ENCODE assay signal across 8 mouse cellular contexts in the genomic region with DNA sequence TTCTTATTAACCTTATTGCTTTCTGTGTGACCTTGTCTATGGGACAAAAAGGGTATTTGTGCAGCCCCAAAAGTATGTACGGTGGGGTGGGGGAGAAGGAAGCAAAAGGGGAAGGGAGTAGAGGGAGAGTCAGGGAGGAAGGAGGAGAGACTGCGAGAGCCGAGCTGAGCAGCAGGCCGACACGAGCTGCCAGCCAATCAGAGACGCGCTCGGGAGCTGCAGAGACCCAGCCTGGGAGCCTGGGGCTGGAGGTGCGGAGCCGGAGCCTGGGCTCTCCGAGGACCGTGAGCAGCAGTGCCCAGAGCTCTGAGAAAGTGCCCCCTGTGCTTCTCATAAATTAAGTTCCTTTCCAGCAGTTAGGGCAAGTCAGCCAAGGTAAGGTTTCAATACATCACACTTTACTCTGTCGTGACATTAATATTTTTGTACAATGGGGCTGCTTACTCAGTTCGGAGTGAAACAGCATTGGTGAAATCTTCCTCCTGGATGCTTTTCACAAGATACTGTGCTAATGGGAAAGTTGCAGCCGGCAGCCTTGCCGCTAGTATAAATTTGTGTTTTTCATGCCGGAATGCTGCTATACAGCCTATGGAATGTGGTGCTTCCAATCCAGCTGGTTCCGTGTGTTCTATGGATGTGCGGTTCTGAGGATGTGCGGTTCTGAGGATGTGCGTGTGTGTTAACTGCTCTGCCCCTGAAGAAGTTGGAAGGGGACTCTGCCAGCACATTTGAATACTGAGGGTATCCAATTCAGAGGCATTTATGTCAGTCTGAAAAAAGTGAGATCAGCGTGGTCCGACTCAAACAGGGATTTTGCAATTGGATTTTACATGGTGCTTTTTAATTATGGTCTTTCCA.
DNase-seq lines count a peak whose midpoint lies in the region; ATAC-seq lines count a peak whose summit lies in the region.

No protein-coding gene starts in this region.

- 6% methylated on average over 23 of the region's 23 CpGs for WGBS in forebrain, embryonic 10.5 days
- WGBS in lung, embryonic 16.5 days: 4% methylated on average over 23 of the region's 23 CpGs

- no peaks in the 10 kb centered on the region for H3K9me3 ChIP-seq in forebrain, embryonic 10.5 days
- H3K9me3 ChIP-seq in lung, embryonic 16.5 days (ENCODE audit: control insufficient read depth, low read length): no peaks in the 10 kb centered on the region

- no peak overlapping the region for H3K9ac ChIP-seq in lung, embryonic 16.5 days (ENCODE audit: low read length)

- H3K4me1 ChIP-seq in forebrain, embryonic 10.5 days: peaks cover 16% of the 10 kb centered on the region
- no peaks in the 10 kb centered on the region for H3K4me1 ChIP-seq in lung, embryonic 16.5 days (replicated peaks; ENCODE audit: control insufficient read depth, insufficient read depth, low read length)

- no peaks in the 10 kb centered on the region for H3K36me3 ChIP-seq in forebrain, embryonic 10.5 days (replicated peaks)
- H3K36me3 ChIP-seq in lung, embryonic 16.5 days (ENCODE audit: control insufficient read depth, insufficient read depth, low read length): no peaks in the 10 kb centered on the region

- peak; percentile 100 for ATAC-seq in lung, embryonic 16.5 days (ENCODE audit: low read depth)
- no peak for ATAC-seq in monocyte, adult 5-6 weeks (replicated peaks; ENCODE audit: insufficient number of reproducible peaks, low FRiP score, low TSS enrichment, poor library complexity, severe bottlenecking)

- peak overlapping the region; percentile 54 for H3K4me3 ChIP-seq in forebrain, embryonic 10.5 days
- peak overlapping the region; percentile 44 for H3K4me3 ChIP-seq in lung, embryonic 16.5 days (ENCODE audit: low read length)

- peak overlapping the region; percentile 68 for H3K4me2 ChIP-seq in lung, embryonic 16.5 days (ENCODE audit: low read depth, low read length)

- peak; percentile 3 to 14 for DNase-seq in urinary bladder, adult 18-20 months (ENCODE audit: low spot score in 2 of 2)
- DNase-seq in urinary bladder, adult 2 months (ENCODE audit: low spot score): no peak
- DNase-seq in forebrain, embryonic 10.5 days (ENCODE audit: extremely low spot score, low spot score): peak; percentile 69
- DNase-seq in heart, postnatal 14 days: peak; percentile 44 to 47
- peak; percentile 54 to 60 for DNase-seq in layer of hippocampus, postnatal 25 days (ENCODE audit: extremely low spot score in 1 of 2, low spot score in 1 of 2)
- DNase-seq in right cerebral cortex, adult 18-20 months: peak; percentile 91

- no peak overlapping the region for H3K27ac ChIP-seq in forebrain, embryonic 10.5 days
- no peak overlapping the region for H3K27ac ChIP-seq in lung, embryonic 16.5 days (ENCODE audit: low read length)

- peaks cover 14% of the 10 kb centered on the region for H3K27me3 ChIP-seq in forebrain, embryonic 10.5 days (ENCODE audit: poor library complexity, severe bottlenecking)
- no peaks in the 10 kb centered on the region for H3K27me3 ChIP-seq in lung, embryonic 16.5 days (ENCODE audit: control insufficient read depth, insufficient read depth, low read depth, low read length)

- intact Hi-C loops in heart, postnatal 14 days (cut with DNase I): no loop called here
